Mouse (Mus musculus) hindlimb bud, embryonic 11.5 days (tissue): ENCODE results near the gene Zfp37.
"Not testable (repeated sequence)": the region's sequence is repeated elsewhere in the genome, so short reads cannot be mapped to it uniquely, and the experiment has no call there.

Experiments used
- DNase-seq: peaks from one replicate; pipeline ENCODE4 v3.0.0-alpha.2; 2012; ENCODE audit warnings: low read depth, low spot score; ENCODE audit errors: extremely low spot score

The Zfp37 gene

GRCm38 (mm10) chr4:62210035-62210434, 20.8 kb downstream of the Zfp37 start:
- DNase-seq: no peak

DNA sequence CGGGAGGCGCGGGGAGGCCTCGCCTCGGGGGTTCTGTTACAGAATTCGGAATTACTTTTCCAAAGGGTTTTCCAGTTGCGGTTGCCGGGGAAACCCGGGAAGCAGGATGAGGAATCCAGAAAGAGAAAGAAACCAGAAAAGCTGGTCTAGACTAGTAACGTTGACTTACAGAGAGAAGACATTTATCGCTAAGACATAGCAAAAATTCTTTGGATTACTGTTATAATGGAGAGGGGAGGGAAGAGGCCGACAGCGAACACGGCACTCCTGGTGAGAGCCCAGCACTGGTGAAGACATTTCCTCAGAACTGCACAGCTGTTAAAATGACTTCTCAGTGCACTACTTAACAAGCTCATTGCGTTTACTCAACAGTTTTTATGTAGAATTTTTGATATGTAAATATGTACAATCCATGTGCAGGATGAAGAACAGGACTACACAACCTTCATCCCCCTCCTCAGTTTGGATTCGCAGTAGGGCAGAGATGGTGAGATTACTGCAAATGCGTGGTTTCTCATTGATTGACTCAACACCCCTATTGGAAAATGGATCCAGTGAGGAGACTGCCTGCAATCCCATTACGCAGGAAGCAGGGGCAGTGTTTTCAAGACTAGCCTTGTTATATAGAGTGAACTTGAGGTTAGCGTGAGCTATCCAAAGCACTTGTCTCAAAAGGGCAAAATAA, 22.0 kb downstream of the Zfp37 start:
- DNase-seq: peak; percentile 46

GRCm38 (mm10) chr4:62207851-62208695, 22.8 kb downstream of the Zfp37 start:
- peak; percentile 46 for DNase-seq

DNA sequence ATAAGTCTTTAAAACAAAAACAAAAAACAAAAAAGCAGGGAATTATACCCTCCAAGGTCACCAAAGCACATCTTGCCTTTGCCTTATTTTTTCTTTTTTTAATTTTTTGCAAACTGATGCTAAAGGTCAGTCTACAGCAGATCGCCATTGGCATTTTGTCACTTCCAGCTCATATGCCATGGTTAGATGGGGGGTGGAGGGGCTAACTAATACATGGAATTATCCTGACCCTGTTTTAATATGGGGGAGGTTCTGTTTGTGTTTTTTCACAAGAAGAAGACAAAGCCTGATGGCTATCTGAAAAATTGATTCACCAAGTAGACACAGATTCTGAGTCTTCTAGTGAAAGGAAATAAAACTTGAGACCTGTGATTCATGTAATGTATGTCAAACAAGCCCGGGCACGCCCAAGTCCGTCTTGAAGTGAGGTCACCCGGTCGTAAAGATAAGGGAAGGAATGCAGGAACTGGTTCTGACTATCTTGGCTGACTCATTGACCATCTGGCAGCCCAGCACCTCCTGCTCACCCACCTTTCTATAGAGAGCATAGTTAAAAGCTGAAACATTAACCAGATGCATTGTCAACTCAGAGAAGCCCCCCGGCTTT, 30.8 kb downstream of the Zfp37 start:
- DNase-seq: no peak

DNA sequence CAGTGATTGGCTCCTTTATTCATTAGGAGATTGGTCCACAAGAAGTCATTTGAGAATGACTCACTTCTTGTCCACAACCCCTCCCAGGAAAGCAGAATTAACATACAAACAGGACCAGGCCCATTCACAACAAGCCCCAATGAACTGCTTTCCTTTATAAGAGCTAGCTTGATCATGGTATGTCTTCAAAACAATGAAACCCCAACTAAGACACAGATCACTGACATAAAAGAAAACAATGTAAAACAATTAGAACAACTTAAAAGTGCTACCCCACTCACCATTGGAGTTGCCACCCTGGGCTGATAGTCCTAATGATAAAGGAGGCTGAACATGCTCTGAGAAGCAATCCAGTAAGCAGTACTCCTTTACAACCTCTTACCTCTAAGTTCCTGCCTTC, 42.1 kb downstream of the Zfp37 start:
- DNase-seq: no peak

- DNase-seq: no peak
These were observed 53.6 kb downstream of the Zfp37 start for GRCm38 (mm10) chr4:62177282-62177681.

DNA sequence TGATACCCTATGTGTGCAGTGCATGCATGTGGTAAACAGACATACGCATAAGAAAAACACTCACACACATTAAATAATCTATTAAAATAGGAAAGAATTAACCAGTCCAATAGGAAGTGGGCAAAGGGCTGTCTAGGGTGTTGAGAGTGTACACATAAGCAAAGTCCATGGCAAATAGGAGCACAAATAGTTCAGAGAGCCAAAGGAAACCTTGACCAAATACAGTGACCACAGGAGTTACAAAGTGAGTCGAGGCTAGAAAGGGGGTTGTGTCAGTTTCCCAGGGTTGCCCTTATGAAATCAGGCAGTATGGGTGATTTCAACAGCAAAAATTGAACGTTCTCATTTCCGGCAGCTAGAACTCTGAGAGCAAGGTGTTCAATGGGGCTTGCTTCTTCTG, 56.4 kb downstream of the Zfp37 start:
- DNase-seq: no peak

DNA sequence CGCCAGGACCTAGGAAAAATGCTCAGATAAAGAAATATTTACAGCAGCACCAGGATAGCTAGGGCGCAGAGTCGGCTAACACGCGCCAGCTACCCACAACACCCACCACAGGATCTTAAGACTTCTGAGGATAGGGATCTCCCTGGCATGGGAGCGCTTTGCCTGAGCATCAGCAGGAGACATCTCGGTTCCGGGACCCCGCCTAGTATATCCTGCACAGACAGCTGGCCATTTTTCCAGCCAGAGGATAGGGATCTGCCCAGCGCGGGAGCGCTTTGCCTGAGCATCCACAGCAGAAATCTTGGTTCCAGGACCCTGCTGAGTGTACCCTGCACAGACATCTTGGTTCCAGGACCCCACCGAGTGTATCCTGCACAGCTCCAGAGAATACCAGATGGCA, 63.2 kb downstream of the Zfp37 start:
- DNase-seq: not testable (repeated sequence)

DNA sequence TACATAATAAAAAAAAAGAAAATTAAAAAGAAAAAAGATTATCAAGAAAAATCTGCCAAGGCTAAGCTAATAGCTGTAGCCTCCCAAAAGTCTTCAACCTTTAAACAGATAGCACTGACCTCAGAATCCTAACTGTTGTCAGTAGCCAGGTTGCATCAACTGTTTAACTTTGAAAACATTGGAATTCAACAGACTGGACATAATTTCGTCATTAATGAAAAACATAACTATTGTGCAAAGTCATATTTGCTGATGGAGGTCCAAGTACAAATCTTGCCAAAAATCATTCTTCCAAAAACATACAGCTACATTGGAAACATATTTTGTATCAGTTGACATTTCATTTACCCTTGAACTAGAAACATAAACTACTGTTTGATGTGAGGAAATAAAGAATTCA, 72.4 kb downstream of the Zfp37 start:
- DNase-seq: no peak

DNA sequence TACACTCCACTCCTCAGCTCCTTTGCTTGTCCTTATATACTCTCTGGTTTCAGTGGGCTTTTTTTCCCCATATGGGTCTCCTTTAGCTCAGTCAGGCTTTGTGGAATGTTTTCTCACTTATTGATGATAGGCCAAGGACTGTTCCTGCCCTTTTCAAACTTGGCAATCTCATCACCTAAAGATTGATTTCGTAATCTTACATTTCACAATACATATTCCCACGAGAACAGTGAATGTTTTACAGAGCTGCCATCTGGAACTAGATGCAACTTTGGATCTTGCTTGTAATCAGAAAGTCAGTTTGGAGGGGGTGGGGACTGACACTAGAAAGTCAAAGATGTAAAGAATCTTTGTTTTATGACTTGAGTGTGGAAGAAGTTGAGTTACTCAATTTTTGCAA, 80.0 kb downstream of the Zfp37 start, which contains the start of gene Mup21:
Mup21 (minus strand) TSS at position 53 of the 400 bp plus-strand sequence.
- DNase-seq: no peak
